In the genomic region with DNA sequence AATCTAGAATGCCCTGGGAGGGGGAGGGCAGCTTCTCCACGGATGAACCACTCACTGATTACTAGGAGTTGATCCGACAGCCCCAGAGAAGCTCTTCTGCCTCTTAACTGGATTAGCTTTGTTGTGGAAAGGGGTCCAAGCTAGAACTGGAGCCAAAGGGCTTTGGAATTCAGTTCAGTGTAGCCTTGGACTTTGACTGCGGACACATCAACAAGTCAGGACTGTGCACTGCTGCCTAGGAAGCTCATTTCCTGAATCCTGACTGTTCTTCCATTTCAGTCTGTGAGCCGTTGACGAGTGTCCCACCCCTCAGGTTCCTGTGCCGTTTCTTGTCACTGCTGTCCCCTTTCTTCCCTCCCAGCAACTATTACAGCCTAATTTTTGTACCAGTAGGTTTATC, we compare ENCODE assay signal across 11 mouse cellular contexts. TPM values are rescaled to one million over a fixed set of nuclear protein-coding genes. Genes with fewer than 3 reads are reported as not detected.
DNase-seq lines count a peak whose midpoint lies in the region; ATAC-seq lines count a peak whose summit lies in the region.
"Had no signal": no experiment of that assay in that cellular context is flagged by ENCODE, and none has a peak within 500 bp of the region (broad histone marks: within the 10 kb centered on the region; RNA-seq: fewer than 3 reads in every experiment).

No protein-coding gene starts in this region.

- no peak for ATAC-seq in heart, embryonic 13.5 days (ENCODE audit: extremely low read depth, insufficient number of reproducible peaks, low FRiP score, low TSS enrichment)
- ATAC-seq in midbrain, embryonic 16.5 days, result no peak

- peak overlapping the region; percentile 69 for H3K4me2 ChIP-seq in heart, embryonic 13.5 days
- H3K4me2 ChIP-seq in midbrain, embryonic 16.5 days (ENCODE audit: low read length), result no peak overlapping the region
- H3K4me2 ChIP-seq: midbrain, embryonic 12.5 days had no signal

- H3K9ac ChIP-seq in heart, embryonic 13.5 days, result peak overlapping the region; percentile 48
- H3K9ac ChIP-seq in midbrain, embryonic 16.5 days (ENCODE audit: low read depth, low read length), result peak overlapping the region; percentile 14; the same call in 1 of the 2 replicates
- H3K9ac ChIP-seq: midbrain, embryonic 12.5 days had no signal

- no peaks in the 10 kb centered on the region for H3K27me3 ChIP-seq in heart, embryonic 13.5 days (replicated peaks)
- no peaks in the 10 kb centered on the region; the same call in 1 of the 2 replicates for H3K27me3 ChIP-seq in midbrain, embryonic 16.5 days (ENCODE audit: control insufficient read depth, insufficient read depth, low read depth, low read length)

- WGBS in heart, embryonic 13.5 days, result 12% methylated on average over 6 of the region's 6 CpGs
- 10% methylated on average over 6 of the region's 6 CpGs for WGBS in midbrain, embryonic 16.5 days

- no peaks in the 10 kb centered on the region for H3K9me3 ChIP-seq in heart, embryonic 13.5 days
- H3K9me3 ChIP-seq in midbrain, embryonic 16.5 days (replicated peaks; ENCODE audit: control insufficient read depth, low read length, poor library complexity, severe bottlenecking), result no peaks in the 10 kb centered on the region
- H3K9me3 ChIP-seq: midbrain, embryonic 12.5 days had no signal

- DNase-seq in heart, postnatal 4 days, result no peak
- DNase-seq in embryo, embryonic 10.5 days (ENCODE audit: low spot score), result peak; percentile 45
- DNase-seq in kidney, adult 9 months, result peak; percentile 78
- DNase-seq in cerebellum, adult 8-10 months, result no peak
- no peak for DNase-seq in thymus, postnatal 4 days
- no peak for DNase-seq in right cerebral cortex, postnatal 25 days
- DNase-seq: cerebellum, adult 9-10 months; right cerebral cortex, postnatal 14 days had no signal

- peaks cover 62% of the 10 kb centered on the region for H3K4me1 ChIP-seq in heart, embryonic 13.5 days
- peaks cover 19% of the 10 kb centered on the region for H3K4me1 ChIP-seq in midbrain, embryonic 16.5 days (ENCODE audit: control insufficient read depth, insufficient read depth, low read length)

- peak overlapping the region; percentile 67 for H3K27ac ChIP-seq in heart, embryonic 13.5 days (replicated peaks)
- no peak overlapping the region for H3K27ac ChIP-seq in midbrain, embryonic 16.5 days (ENCODE audit: low read length)

- H3K36me3 ChIP-seq in heart, embryonic 13.5 days, result no peaks in the 10 kb centered on the region
- no peaks in the 10 kb centered on the region for H3K36me3 ChIP-seq in midbrain, embryonic 16.5 days (ENCODE audit: control insufficient read depth, insufficient read depth, low read length)
- H3K36me3 ChIP-seq: midbrain, embryonic 12.5 days had no signal

- peak overlapping the region; percentile 43 for H3K4me3 ChIP-seq in heart, embryonic 13.5 days
- no peak overlapping the region for H3K4me3 ChIP-seq in midbrain, embryonic 16.5 days (ENCODE audit: low read depth, low read length)
- H3K4me3 ChIP-seq: midbrain, embryonic 12.5 days had no signal

RNA-seq across cellular contexts. Expression of gene Tdrd7, which starts 1.6 kb away (rescaled TPM):
- 13.0 and 14.3 TPM in 2 replicates for polyA plus RNA-seq in heart, embryonic 13.5 days (2015; fragmentation: Nextera tagmentation; extraction: Ambion mirVana)
- total RNA-seq in heart, postnatal 4 days (2021), result 10 to 100 TPM; 16.9 to 19.4 TPM
- 24.9 and 26.1 TPM in 2 replicates for polyA plus RNA-seq in midbrain, embryonic 16.5 days (2015; fragmentation: Nextera tagmentation; extraction: Ambion mirVana)

Comparison
In these comparisons a context has a peak if more than half of its experiments do, and no peak if none do; other contexts are left out.
1. DNase-seq: peak in embryo, embryonic 10.5 days (single experiment) and kidney, adult 9 months (single experiment); none in heart, postnatal 4 days (single experiment), cerebellum, adult 8-10 months (single experiment), thymus, postnatal 4 days (single experiment) and right cerebral cortex, postnatal 25 days (single experiment).